Mouse (Mus musculus): Measurements from ENCODE around the gene BC024978. TPM values are rescaled to one million over a fixed set of nuclear protein-coding genes. Genes with fewer than 3 reads are reported as not detected.
A peak's percentile ranks its signal among the peaks of the same experiment; 100 is the strongest.

BC024978 gene
- polyA plus RNA-seq, 2 experiments, result 0.56 to 1.9 TPM

GRCm38 (mm10) chr7:27228281-27228821 lies 32.8 kb downstream of the BC024978 start, which contains the start of gene Itpkc:
Gene Itpkc (minus strand): TSS chr7:27228661.
- peaks cover 26 to 36% of the 10 kb centered on the region in 2 experiments for H3K4me1 ChIP-seq (replicated peaks; ENCODE audit: control insufficient read depth in 2 of 2, insufficient read depth in 2 of 2, low read length in 1 of 2)
- DNase-seq (ENCODE audit: low read depth in 3 of 3, low spot score in 3 of 3), result peak; percentile 83 to 92 (median 85)
- WGBS (ENCODE audit: insufficient replicate concordance), result under 1% methylated on average over 49 of the region's 49 CpGs

DNA sequence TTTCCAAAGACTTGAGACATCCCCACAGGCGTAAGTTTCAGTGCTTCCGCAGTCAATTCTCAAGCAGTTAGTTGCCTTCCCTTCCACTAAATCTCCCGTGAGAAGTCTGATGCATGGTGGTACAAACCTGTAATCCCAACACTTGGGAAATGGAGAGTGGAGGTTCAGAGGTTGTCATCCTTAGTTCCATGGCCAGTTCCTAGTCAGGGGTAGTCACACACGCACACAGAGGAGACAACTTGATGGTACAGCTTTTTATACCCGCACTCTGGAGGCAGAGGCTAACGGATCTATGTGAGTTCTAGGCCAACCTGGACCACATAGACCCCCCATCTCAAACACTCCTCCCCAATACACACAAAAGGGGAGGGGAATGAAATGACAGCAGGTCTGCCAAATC lies 33.3 kb downstream of the BC024978 start:
- DNase-seq (ENCODE audit: low read depth in 3 of 3, low spot score in 3 of 3), result no peak
- Histone ChIP-seq H3K27ac (peak overlapping the region; percentile 64), H3K4me2 (ENCODE audit: low read depth) (peak overlapping the region; percentile 92), H3K36me3 (replicated peaks; ENCODE audit: control insufficient read depth, insufficient read depth, low read depth) (no peaks in the 10 kb centered on the region), H3K4me3 (ENCODE audit: insufficient read depth in 1 of 2, low read depth in 2 of 2, low read length in 2 of 2) (peak overlapping the region; percentile 71 to 80), H3K9me3 (ENCODE audit: control insufficient read depth, low read length) (no peaks in the 10 kb centered on the region), H3K4me1 (replicated peaks; ENCODE audit: control insufficient read depth in 2 of 2, insufficient read depth in 2 of 2, low read length in 1 of 2) (peaks cover 29 to 36% of the 10 kb centered on the region in 2 experiments), H3K9ac (replicated peaks) (peak overlapping the region; percentile 69), H3K27me3 (ENCODE audit: control insufficient read depth, insufficient read depth, low read length) (no peaks in the 10 kb centered on the region)
- no peak for ATAC-seq (ENCODE audit: insufficient read depth)
- 20% methylated on average over 6 of the region's 6 CpGs for WGBS (ENCODE audit: insufficient replicate concordance)
- no peak for TF ChIP-seq EP300 (IDR thresholded peaks at IDR 0.05; ENCODE audit: low read depth)
- TF ChIP-seq CTCF (IDR thresholded peaks at IDR 0.05; ENCODE audit: low read depth), result no peak

More at GRCm38 (mm10) chr7:27228281-27228821, 32.8 kb downstream of the BC024978 start, which contains the start of gene Itpkc:
- no peaks in the 10 kb centered on the region for H3K27me3 ChIP-seq (ENCODE audit: control insufficient read depth, insufficient read depth, low read length)
- H3K36me3 ChIP-seq (replicated peaks; ENCODE audit: control insufficient read depth, insufficient read depth, low read depth), result no peaks in the 10 kb centered on the region
- no peaks in the 10 kb centered on the region for H3K9me3 ChIP-seq (ENCODE audit: control insufficient read depth, low read length)
- ATAC-seq (ENCODE audit: insufficient read depth), result peak; percentile 81
- peak within 1 kb of the TSS; percentile 64 for H3K27ac ChIP-seq
- H3K4me2 ChIP-seq (ENCODE audit: low read depth), result peak within 1 kb of the TSS; percentile 92
- TF ChIP-seq EP300 (IDR thresholded peaks at IDR 0.05; ENCODE audit: low read depth), result no peak
- TF ChIP-seq CTCF (IDR thresholded peaks at IDR 0.05; ENCODE audit: low read depth), result peak; percentile 38; the same call in 1 of the 2 replicates
- peak within 1 kb of the TSS; percentile 69 for H3K9ac ChIP-seq (replicated peaks)
- peak within 1 kb of the TSS; percentile 71 to 80 for H3K4me3 ChIP-seq (ENCODE audit: insufficient read depth in 1 of 2, low read depth in 2 of 2, low read length in 2 of 2)

DNA sequence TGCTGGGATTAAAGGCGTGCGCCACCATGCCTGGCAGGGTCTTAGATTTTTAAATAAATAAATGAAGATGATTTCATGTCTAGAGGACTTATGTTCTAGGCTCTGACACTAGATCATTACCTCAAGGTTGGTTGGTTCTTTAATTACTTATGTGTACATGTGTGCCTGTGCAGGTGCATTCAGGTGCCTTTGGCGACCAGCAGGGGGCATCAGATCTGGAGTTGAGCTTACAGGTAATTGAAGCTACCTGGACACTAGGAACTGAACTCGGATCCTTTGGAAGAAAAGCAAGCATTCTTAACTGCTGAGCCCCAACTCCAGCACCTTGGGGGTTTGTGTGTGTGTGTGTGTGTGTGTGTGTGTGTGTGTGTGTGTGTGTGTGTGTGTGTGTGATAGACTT lies 35.2 kb downstream of the BC024978 start:
- Histone ChIP-seq H3K36me3 (replicated peaks; ENCODE audit: control insufficient read depth, insufficient read depth, low read depth) (no peaks in the 10 kb centered on the region), H3K9me3 (ENCODE audit: control insufficient read depth, low read length) (no peaks in the 10 kb centered on the region), H3K9ac (replicated peaks) (no peak overlapping the region), H3K4me2 (ENCODE audit: low read depth) (no peak overlapping the region), H3K27ac (no peak overlapping the region), H3K27me3 (ENCODE audit: control insufficient read depth, insufficient read depth, low read length) (no peaks in the 10 kb centered on the region), H3K4me1 (replicated peaks; ENCODE audit: control insufficient read depth in 2 of 2, insufficient read depth in 2 of 2, low read length in 1 of 2) (peaks cover 23 to 27% of the 10 kb centered on the region in 2 experiments), H3K4me3 (ENCODE audit: insufficient read depth in 1 of 2, low read depth in 2 of 2, low read length in 2 of 2) (no peak overlapping the region)
- 62% methylated on average over 4 of the region's 4 CpGs for WGBS (ENCODE audit: insufficient replicate concordance)
- DNase-seq (ENCODE audit: low read depth in 3 of 3, low spot score in 3 of 3), result no peak
- no peak for ATAC-seq (ENCODE audit: insufficient read depth)
- TF ChIP-seq CTCF (IDR thresholded peaks at IDR 0.05; ENCODE audit: low read depth) (peak; percentile 66), EP300 (IDR thresholded peaks at IDR 0.05; ENCODE audit: low read depth) (no peak)

DNA sequence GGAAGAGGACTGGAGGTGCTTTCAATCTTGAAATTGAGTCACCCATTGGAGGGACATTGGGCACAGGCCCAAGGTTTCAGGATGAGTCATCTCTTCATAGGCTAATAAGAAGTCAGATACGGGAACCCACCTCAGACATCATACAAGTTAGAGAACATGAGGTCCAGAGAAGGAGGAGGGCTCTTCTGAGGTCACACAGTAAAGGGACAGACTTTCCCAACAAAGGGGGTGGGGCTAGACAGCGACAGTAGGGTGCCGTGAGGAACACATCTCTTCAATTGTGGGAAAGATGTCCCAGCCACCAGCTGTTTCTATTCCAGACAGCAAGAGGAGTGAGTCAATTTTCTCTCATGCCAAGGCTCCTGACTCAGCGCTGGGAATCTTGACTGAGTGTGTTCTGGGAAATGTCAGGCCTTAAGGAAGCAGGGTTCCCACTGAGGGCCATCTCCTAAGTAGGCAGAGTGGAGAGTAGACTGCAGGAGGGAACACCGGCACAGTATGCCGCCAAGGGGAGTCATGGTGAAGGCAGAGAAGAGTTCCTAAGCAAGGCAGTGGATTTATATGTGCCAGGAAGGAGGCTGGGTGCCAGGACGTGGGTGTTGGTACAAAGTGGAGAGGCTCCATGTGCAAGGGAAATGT lies 36.2 kb downstream of the BC024978 start:
- no peak overlapping the region for H3K4me3 ChIP-seq (ENCODE audit: insufficient read depth in 1 of 2, low read depth in 2 of 2, low read length in 2 of 2)
- peaks cover 19 to 22% of the 10 kb centered on the region in 2 experiments for H3K4me1 ChIP-seq (replicated peaks; ENCODE audit: control insufficient read depth in 2 of 2, insufficient read depth in 2 of 2, low read length in 1 of 2)
- WGBS (ENCODE audit: insufficient replicate concordance), result 74% methylated on average over 7 of the region's 7 CpGs
- H3K27me3 ChIP-seq (ENCODE audit: control insufficient read depth, insufficient read depth, low read length), result no peaks in the 10 kb centered on the region
- H3K36me3 ChIP-seq (replicated peaks; ENCODE audit: control insufficient read depth, insufficient read depth, low read depth), result no peaks in the 10 kb centered on the region
- no peak overlapping the region for H3K27ac ChIP-seq
- TF ChIP-seq EP300 (IDR thresholded peaks at IDR 0.05; ENCODE audit: low read depth) (no peak), CTCF (IDR thresholded peaks at IDR 0.05; ENCODE audit: low read depth) (no peak)
- H3K4me2 ChIP-seq (ENCODE audit: low read depth), result no peak overlapping the region
- H3K9me3 ChIP-seq (ENCODE audit: control insufficient read depth, low read length), result no peaks in the 10 kb centered on the region
- no peak overlapping the region for H3K9ac ChIP-seq (replicated peaks)
- DNase-seq (ENCODE audit: low read depth in 3 of 3, low spot score in 3 of 3) (no peak), ATAC-seq (ENCODE audit: insufficient read depth) (no peak)

- Histone ChIP-seq H3K36me3 (replicated peaks; ENCODE audit: control insufficient read depth, insufficient read depth, low read depth) (no peaks in the 10 kb centered on the region), H3K9ac (replicated peaks) (peak within 1 kb of the TSS; percentile 38), H3K4me3 (ENCODE audit: insufficient read depth in 1 of 2, low read depth in 2 of 2, low read length in 2 of 2) (peak within 1 kb of the TSS; percentile 59 to 92), H3K27ac (no peak within 1 kb of the TSS), H3K4me2 (ENCODE audit: low read depth) (peak within 1 kb of the TSS; percentile 73), H3K4me1 (replicated peaks; ENCODE audit: control insufficient read depth in 2 of 2, insufficient read depth in 2 of 2, low read length in 1 of 2) (peaks cover 12% of the 10 kb centered on the region in 2 experiments), H3K27me3 (ENCODE audit: control insufficient read depth, insufficient read depth, low read length) (no peaks in the 10 kb centered on the region), H3K9me3 (ENCODE audit: control insufficient read depth, low read length) (no peaks in the 10 kb centered on the region)
- TF ChIP-seq CTCF (IDR thresholded peaks at IDR 0.05; ENCODE audit: low read depth), result peak; percentile 37; the same call in 1 of the 2 replicates
- TF ChIP-seq EP300 (IDR thresholded peaks at IDR 0.05; ENCODE audit: low read depth), result no peak
- peak; percentile 90 to 93 (median 91) for DNase-seq (ENCODE audit: low read depth in 3 of 3, low spot score in 3 of 3)
- under 1% methylated on average over 25 of the region's 25 CpGs for WGBS (ENCODE audit: insufficient replicate concordance)
- peak; percentile 83 for ATAC-seq (ENCODE audit: insufficient read depth)
Observed at GRCm38 (mm10) chr7:27232781-27233281, 37.2 kb downstream of the BC024978 start, which contains the start of gene Coq8b. Gene Coq8b (plus strand): TSS chr7:27233023.
